Mouse (Mus musculus) fibroblast of lung, adult 2 months (primary cell): ENCODE measurements around the gene Dkk3.
A peak's percentile ranks its signal among the peaks of the same experiment; 100 is the strongest.

ENCODE experiments used
- DNase-seq: peaks from one replicate; pipeline ENCODE4 v3.0.0-alpha.2; 2011; ENCODE audit warnings: low read depth

Dkk3 gene

DNA sequence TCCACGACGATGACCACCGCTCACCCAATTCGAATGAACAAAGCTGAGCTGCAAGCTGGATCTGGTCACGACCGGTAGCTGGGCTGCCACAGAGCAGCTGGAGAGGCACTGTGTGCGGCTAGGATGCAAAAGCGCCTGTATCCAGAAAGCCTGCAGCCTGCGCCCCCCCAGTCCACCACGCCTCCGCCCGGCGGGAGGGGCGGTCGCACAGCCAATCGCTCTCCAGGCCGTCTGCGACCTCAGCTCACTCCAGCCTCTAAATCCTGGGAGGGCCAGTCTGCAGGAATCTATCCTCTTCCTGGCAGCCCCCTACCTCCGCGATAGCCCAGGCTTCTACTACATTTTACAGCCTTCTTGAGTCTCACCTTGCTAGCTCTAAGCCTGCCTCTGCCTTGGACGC lies at the start of gene Dkk3:
TSS of gene Dkk3 (minus strand) at position 116 of the 400 bp plus-strand sequence.
- DNase-seq: no peak

DNA sequence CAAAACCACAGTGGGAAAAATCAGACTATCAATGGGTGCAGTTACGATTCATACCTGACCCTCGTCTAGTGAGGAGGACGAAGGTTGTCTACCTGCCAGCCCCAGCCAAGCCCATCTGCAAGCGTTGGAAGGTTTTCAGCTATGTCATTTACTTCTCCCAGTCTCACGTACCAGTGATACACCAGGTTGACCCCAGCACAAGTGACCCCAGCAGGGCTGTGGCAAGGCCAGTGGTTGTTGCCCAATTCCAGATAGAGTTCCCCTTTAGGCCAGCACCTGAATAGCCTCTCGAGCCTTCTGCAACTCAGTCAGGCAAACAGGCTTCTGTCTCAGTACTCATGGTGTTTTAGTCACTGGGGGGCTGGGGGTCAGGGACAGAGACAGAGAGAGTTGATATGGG lies 48.9 kb upstream of the Dkk3 start:
- DNase-seq: no peak

DNA sequence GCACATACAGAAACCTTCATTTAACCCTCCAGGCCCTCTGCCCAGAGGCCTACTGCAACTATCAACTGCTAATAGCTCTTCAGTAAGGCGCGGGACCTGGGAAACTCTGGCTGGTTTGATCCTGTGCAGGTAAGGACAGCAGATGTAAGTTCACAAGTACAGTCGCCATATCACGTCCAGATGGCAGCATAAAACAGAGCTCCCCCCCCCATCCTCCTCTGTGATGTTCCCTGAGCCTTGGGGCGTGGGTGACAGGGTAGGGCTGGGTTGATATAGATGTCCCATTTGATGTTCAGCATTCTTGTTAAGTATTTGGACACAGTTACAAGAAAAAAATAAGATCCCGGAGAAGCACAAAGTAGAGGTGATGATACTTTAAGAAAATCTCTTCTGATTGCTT lies 46.7 kb upstream of the Dkk3 start:
- no peak for DNase-seq

DNA sequence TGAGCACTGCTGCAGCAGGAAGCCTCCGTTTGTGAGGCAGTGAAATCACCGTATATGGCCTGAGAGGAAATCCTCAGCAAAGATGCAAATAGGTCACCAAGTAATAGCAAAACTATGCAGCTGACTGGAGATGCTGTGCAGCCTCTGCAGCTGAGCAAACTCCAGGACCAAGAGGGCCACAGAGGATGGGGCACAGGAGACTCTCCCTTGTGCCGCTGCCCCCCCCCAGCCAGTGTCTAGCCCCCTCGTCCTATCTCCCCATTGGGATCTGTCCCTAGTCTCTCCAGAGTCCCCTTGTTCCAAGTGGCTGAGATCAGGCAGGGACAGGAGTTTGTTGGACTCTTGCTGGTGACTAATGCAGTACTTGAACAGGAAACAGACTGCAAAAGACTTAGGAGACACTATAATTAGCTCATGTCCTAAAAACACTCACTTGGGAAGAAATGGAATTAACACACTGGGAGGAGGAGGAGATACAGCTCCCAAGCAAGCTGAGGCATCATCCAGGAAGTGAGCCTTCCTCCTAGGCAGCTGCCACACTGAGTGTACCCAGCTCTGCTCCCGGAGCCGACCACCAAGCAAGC lies 45.6 kb upstream of the Dkk3 start:
- DNase-seq: no peak

DNA sequence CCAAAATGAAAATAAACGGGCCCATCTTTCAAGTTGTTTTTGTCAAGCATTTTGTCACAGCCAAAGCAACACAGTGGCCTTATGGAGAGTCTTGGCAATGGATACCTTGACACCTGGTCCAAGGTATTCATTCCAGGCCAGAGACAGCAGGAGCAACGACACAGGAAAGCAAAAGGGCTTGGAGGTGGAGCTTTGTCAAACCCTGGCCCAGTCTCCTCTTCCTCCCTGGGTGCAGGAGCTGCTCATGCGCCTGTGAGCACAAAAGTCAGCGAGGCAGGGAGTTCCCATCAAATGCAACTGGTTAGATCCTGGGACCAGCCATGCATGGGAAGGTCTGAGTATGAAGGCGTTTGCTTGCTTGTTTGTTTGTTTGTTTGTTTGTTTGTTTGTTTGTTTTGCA lies 45.1 kb upstream of the Dkk3 start:
- DNase-seq: no peak

DNA sequence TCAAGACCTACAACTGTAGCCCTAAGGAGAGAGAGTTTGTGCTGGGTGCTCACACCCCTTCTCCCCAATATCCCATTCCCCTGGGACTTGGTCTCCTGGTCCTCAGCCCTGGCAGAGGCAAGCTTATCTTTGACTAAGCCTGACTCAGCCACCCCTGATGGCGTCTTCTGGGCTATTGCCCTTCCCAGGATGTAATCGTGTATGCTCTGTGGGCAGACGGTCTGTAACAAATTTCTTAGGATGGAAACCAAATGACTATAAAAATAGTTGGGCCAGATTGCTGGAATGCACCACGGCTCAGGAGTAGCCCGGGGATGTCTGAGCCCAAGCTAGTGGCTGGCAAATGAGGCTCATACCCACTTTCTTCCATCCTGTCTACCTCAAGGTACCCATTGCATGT lies 44.0 kb upstream of the Dkk3 start:
- peak; percentile 66 for DNase-seq

DNA sequence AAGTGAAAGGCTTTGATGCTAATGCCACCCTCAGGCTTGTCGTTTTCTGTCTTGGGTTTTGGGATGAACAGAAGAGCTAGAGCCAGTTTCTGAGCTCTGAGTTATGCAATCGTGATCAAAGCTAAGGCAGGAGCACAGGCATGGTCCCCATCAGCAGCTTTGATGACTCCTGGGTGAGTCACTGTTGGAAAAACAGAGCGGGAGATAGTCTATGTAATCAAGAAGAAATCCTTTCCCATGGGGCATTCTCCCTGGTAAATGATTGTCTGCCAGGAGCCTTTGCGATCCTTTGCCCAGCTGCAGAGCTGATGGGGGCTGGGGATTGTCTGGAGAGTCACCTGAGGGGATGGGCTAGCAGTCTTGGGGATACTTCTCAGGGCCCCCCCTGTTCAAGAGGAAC lies 43.3 kb upstream of the Dkk3 start:
- DNase-seq: peak; percentile 71

DNA sequence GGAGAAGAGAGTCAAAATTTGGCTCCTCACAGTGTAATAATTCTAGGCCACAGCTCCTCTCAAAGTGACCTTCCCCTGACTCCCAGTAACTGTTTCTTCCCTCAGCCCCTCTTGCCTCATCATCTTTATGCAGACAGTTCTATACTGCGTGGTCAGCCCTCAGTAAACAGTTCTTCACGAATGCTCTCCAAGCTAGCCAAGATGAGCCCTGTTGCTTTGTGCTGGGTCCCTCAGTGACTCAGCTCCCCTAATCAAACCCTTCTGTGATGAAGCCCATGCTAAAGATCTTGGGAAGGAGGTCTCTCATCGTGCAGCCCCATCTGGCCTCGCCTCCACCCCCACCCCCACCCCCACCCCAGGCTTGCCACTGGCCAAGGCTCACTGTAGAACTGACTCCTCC lies 41.9 kb upstream of the Dkk3 start:
- DNase-seq: no peak

DNA sequence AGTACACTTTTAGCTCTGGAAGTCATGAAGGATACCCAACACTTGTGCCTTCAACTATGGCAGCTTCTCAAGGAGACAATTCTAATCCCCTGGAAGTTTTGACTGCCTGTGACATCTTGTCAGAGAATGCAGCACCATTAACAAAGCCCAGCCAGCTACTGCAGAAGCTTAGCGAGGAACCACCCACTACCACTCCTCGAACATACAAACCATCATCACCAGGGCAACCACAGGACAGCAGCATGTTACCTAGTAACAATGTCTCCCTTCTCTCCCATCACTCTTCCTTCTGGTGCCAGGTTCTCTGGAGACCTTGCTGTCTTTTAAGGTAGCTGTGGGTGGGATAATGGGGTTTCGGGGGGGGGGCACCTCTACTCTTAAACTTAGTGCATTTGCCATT lies 40.5 kb upstream of the Dkk3 start:
- no peak for DNase-seq

DNA sequence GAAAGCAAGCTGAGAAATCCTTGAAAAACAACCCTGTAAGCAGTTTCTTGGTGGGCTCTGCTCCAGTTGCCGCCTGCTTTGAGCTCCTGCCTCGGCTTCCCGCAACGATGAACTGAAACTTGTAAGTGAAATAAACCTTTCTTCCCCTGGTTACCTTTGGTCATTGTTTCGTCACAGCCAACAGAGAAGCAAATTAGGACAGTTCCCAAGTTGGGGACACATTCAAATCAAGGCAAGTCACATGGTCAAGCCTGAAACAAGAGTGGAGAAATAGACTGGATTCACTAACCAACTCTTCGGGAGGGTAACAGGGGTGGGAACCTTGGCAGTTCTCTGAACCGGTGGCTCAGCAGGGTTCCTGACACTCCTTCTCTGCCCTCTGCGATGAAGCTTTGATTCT lies 38.6 kb upstream of the Dkk3 start:
- DNase-seq: no peak

DNA sequence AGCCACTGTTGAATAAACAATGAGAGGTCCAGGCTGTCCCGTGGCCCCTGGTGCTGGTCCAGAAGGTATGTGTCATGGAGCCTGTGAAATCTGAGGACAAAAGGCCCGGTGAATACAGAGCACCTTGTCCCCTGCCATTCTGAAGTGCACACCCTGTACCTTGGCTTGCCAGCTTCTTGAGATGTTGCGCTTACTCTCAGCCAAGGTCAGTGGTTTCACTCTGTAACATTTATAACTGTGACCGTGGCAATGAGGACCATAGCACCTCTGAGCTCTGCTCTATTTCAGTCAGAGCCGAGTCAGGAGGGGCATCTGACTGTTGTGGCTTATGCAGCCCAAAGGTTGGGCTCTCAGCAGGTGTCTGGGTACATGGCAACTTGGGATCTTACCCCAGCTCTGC lies 35.4 kb upstream of the Dkk3 start:
- no peak for DNase-seq

DNA sequence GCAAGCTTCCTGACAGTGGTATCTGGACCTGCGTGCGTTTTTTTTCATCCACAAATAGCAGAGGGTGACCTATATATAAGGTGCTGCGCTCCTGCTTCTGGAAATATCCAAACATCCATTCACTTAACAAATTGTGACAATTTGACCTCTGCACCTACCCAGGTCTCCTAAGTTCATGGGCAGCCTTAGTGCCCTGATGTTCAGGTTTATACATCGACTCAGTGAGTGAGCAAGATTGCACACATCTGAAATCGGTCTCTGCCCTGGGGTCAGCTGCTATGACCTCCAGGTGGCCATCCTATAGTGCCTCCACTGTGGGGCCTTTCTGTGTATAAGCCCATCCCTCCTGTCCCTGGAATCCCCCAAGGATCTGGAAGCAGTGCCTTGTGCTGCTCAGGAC lies 33.9 kb upstream of the Dkk3 start:
- no peak for DNase-seq

DNA sequence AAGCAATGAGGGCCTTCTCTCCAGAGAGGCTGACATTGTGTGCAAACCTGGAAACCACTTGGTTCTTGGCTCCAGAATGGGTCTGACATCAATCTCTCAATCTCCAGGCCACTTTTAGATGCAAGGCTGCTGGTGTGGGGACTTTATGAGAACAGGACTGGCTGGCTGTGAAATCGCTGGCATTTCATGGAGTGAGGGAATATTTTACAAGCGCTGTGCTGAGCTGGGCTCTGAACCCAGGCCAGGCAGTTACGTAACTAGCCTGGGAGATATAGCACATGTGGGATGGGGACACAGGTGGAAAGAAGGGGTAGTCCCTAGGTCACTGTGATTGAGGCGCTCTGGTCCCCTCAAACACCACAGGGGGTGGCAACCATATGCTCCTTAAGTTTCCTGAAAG lies 33.4 kb upstream of the Dkk3 start:
- DNase-seq: no peak

DNA sequence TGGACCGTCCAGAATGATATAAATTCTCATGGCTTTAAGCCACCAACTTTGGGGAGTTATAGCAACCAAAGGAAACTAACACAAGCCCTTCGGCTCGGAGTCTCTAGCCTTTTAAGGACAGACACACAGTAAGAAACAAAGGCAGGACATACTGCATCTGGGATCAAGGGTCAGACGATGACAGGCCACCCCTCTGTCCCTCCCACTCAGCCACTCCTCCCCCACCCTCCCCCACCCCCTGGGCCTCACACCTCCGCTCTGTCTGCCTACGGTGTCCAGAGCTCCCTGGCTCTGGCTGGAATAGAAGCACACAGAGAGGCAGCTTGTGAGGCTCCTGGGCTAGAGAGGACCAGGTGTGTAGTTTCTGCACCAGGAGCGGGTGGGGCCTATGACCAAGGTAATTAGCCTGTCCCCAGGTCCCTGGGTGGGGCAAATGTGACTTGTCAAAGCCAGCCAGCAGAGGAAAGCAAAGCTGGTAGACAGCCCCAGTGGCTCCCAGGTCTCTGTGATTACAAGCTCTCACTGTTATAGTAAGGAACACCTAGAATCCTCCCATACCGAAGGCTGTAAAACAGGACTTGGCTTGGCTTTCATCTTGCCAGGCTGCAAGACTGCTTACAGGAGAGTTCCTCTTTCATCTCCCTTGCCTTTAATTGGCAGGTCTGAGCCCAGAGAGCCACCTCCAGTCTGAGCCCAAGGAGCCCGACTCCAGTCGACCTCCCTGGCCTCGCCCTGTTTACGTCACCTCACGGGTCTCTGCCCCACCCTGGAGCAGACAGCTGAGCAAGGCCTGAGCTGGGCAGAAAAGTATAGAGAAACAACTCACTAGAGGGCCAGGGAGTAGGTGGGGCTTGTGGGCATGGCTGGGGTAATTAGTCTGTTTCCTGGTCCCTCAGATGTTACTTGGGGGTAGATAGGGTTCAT lies 28.9 kb upstream of the Dkk3 start:
- DNase-seq: no peak

DNA sequence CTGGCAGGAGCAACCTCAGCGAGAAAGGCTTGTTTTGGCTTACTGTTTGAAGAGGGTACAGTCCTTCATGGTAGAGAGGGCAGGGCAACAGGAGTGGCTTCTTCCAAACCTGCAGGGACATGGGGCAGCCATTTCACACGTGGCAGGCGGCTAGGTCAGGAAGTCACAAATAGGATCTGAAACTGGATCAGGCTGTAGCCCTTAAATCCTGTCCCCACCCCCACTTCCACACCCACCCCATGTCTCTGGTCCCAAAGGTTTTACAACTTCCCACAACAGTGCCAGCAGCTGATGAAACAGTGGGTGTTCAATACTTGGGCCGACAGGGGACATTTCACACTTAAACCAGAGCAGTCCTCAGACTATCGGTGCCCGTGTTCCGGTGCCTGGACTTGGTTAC lies 28.0 kb upstream of the Dkk3 start:
- DNase-seq: no peak

DNA sequence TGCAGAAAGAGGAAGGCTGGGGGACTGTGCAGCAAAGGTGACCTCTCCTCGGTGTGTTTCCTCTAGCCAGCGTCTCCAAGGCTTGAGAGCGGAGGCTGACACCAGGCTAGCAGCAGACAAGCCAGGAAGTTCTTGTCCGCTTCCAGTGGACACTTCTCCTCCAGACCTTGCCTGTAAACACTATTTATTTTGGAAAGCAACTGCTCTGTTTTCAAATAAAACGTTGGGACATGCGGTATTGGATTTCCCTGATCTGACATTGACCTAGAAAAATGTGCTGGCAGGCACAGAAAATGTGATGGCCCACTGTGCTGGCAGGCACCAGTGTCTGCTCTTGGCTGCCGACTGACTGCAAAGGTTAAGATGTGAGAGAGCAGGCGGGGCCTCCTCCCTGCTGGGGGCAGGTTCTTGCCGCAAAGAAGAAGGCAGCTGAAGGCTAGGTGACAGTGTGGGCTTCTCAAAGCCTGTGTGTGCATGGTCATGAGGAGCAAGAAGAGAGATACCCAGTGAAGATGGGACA lies 26.4 kb upstream of the Dkk3 start:
- peak; percentile 51 for DNase-seq

DNA sequence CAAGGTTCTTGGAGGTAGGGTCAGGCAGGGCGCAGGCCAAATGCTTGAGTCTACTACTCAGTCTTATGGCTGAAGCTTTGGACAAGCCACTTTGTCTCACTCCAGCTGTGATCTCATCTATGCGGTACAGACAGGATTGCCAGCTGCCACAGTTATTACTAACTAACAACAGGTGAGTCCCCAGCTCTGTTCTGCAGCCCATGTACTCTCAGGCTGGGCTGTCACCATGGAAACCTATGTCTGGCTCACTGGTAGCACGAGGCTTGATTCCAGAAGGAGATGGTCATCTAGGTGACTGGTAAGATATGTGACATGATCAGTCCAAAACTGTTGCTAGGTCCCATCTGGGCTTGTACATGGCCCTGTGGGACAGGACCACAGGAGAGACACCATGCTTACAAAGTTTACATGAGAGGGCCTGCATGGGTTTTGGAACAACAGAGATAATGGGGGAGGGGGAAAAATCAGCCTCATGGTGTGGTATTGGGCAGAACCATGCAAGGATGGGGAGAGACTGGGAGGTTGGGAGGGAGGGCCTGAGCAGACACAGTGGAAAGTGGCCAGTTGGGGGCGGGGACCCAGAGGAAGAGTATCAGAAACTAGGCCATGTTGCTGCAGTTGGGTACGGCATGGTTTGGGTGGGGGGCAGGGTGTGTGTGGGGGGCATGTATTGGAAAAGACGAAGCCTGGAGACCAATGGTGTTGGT lies 25.8 kb upstream of the Dkk3 start:
- no peak for DNase-seq

DNA sequence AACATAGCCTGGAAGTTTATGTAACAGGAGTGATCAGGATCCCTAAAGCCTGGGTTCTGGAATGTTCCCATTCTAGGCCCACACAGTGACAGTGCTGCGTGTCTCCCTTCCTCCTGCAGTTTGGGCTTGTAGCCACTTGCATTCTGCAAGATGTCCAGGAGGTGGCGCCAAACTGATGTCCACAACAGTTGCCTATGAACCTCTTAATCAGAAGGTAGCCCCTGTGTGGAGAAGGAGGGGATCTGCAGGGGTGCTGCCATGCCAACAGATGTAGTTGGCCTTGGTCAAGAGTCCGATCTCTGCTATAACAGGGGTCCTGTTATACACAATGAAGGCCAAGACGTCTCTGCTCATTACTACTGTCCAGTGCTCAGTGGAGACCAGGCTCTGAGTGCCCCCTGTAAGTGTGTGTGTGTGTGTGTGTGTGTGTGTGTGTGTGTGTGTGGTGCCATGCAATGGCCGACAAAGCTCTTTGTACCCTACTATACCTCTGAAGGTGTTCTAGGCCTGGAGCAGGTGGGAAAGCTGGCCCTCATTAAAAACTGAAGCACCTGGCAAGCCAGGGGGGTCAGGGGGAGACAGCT lies 24.5 kb upstream of the Dkk3 start:
- DNase-seq: peak; percentile 65

DNA sequence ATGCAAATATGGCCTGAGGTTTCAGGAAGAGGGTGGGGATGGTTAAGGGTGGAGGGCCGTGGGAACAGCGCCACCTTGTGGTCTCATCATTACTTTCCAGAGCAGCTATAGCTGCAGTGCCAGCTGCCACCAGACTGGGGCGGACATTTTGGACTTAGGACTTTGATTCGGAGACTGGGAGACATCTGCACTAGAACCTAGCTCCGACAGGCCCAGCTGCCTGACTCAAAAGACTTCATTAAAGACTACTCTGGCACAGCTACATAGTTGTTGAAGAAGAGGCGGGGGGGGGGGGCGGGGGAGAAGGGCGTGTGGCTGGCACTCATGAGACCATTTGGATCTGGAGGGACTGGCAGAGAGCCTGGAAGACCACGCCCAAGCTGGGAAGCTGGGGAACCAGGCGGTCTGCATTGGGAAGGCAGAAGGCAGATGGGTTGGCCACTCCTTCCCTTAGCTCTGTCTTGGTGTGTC lies 21.4 kb upstream of the Dkk3 start:
- peak; percentile 77 for DNase-seq

DNA sequence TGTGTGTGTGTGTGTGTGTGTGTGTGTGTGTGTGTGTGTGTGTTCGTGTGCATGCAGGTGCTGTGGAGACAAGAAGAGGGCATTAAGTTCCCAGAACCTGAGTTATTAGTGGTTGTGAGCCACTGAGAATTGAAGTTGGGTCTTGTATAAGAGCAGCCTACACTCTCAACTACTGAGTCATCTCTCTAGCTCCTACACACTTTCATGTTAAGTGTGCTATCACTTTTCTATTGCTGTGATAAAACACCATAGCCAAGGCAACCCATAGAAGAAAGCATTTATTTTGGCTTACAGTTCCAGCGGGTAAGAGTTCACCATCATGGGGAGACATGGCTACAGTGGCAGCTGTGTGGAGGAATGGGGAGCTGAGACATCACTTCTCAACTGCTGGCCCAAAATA lies 17.8 kb upstream of the Dkk3 start:
- DNase-seq: no peak

DNA sequence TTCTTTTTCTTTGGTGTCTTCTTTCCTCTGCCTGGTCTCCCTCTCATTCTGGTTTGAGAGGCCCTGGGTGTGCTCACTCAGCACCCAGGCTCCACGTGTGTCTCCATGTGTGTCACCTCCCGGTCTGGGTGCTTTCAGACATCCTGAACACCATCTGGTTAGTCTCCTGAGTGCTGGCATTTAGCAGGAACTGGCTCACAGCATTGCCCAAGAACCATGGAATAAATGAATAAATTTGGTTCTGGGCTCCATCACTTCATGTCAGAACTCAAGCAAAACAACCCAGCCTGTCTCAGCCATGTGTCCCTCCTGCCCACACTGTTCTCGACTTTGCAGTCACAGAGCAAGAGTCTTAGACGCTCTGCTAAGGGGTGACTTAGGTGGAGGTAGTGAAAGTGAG lies 13.8 kb upstream of the Dkk3 start:
- no peak for DNase-seq

DNA sequence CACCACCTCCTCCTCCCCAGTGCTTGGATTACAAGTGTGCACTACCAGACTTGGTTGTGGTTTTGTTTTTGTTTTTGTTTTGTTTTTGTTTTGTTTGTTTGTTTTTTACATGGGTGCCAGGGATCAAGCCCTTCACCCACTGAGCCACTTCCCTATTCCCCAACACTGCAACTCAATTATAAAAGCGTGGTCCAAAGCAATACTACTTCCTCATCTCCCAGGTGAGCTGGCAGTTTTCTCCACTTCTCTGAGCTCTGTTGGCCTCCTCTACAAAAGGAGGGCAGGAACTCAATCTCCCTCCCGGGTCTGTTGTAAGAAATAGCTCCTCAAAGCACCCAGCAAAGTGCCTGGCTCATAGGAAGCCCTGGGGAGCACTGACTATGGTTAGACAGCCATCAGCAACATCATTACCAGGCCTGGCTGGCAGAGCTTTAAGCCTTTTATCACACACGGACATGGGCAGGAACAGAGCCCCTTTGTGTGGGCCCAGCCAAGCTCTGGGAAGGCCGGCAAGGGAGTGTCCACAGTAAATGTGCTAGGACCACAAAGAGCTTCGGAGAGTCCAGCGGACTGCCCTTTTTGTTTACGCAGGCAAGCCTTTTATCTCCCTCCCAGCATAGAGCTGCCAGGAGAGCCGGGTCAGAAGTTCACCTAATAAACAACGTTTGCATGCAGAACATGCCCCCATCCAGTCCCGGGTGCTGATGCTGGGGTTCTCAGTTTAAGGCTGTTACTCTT lies 11.3 kb upstream of the Dkk3 start:
- peak; percentile 42 for DNase-seq
